Mouse (Mus musculus) adrenal gland, postnatal 25 days (tissue): ENCODE measurements around the gene Nav2. TPM values are rescaled to one million over a fixed set of nuclear protein-coding genes. Genes with fewer than 3 reads are reported as not detected.
A peak's percentile ranks its signal among the peaks of the same experiment; 100 is the strongest.

Experiments used
- DNase-seq: peaks from one replicate; pipeline ENCODE4 v3.0.0; 2021; ENCODE audit warnings: mixed read lengths
- total RNA-seq: library from RNA; stranded (reverse); gene quantifications from 2 replicates; pipeline ENCODE4 v1.2.3, GENCODE M21; 2021

The Nav2 gene
- total RNA-seq, 1 experiment from 2014 or later = 11.6 TPM

- DNase-seq = no peak
Measured at GRCm38 (mm10) chr7:49632391-49632790, 723.9 kb downstream of the Nav2 start.

DNA sequence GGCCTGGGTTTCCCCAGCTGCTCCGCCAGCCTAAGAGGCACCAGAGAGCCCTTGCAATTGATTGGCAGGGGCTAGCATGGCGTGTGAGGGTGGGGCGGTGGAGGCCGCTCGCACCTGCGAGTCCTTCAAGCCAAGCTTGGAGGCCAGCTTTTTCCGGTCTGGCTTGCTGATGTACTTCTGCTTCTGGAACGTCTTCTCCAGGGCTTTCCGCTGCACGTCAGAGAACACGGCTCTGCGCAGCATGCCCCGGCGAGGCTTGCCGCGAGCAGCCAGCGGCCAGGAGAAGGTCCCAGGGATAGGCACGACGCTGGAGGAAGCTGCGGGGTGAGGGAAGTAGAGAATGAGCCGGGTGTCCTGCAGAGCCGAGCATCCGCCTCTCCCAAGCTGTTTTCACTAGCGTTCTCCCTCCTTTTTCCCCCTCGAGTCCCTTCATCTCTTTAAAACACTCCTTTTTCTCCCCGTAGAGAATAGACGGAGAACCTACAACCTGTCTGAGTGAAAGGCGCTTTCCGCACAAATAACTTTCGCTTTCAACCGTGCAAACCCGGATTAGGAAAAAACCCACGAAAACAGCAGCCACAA is 725.0 kb downstream of the Nav2 start:
- peak; percentile 18 for DNase-seq

- no peak for DNase-seq
Measured at GRCm38 (mm10) chr7:49634291-49635073, 726.0 kb downstream of the Nav2 start.

DNA sequence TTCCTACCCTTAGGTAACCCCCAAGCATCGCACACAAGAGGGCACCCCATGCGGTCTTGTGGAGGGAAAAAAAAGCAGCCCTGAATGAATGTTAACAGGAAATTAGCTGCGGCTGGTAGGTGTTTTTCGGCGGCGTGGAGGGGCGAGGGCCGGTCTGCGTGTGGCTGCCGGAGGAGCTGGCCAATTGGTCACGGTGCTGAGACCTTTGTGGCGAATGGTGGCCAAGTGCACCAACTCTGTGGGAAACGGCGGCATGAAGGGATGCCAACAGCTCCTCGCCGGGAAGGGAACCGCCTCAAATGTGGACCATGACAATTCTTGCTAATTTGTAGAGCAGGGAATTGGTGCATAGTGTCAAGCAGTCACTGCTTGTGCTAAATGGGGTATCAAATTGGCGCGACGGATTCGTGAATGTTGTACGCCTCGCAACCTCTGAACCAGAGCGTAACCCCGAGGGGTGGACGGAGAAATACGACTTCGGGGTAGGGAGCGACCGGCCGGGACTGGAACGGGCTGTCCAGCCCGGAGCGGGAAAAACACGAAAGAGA is 726.6 kb downstream of the Nav2 start:
- no peak for DNase-seq

GRCm38 (mm10) chr7:49635971-49636370 is 727.5 kb downstream of the Nav2 start:
- DNase-seq = no peak

DNA sequence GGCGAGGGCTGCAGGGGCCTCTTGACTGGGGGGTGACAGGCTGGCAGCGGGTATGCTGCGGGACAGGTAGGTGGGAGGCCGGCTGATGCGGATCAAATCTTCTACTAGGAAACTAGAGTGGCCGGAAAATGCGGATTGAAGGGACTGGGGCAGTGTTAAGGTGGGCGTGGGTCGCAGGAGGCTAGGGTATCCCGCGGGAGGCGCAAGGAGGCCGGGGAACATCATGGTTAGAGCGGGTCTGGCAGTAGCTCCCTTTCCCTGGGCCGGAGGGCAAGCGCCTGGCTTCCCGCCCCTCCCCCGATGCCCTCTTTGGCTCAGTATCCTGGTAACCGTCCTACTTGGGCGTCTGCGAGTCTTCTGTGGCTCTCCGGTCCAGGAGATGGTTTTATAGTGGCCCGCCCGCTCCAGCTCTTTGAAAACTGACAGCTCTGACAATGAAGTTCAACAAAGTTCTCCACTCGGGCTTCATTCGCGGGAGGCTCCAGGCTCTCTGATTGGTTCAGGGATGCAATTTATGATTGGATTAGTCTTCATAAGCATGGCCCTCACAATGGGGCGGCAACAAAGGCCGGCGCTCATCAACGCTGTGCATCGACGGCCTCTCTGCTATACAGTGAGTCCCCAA is 728.1 kb downstream of the Nav2 start, which contains the start of gene Dbx1:
Dbx1 (minus strand) TSS at position 359 of the 625 bp plus-strand sequence.
- DNase-seq = no peak

DNA sequence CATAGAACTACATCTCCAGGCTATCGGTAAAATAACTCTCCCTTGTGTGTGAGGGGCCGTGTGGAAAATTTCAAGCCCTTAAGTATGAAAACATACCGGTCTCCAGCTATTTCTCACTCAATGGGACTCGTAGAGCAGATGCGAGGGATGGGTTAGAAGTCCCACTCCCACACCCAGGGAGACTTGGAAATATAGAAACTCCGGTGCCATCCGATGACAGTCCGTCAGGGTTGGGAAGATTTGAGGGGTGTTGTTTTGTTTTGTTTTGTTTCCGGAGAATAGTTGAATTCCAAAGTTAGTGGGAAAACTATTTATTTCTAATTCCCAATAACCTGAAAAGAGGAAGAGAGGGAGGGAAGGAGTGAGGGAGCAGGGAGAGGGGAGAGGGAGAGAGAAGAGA is 728.8 kb downstream of the Nav2 start:
- no peak for DNase-seq

- no peak for DNase-seq
Measured at GRCm38 (mm10) chr7:49637851-49638663, 729.5 kb downstream of the Nav2 start.

DNA sequence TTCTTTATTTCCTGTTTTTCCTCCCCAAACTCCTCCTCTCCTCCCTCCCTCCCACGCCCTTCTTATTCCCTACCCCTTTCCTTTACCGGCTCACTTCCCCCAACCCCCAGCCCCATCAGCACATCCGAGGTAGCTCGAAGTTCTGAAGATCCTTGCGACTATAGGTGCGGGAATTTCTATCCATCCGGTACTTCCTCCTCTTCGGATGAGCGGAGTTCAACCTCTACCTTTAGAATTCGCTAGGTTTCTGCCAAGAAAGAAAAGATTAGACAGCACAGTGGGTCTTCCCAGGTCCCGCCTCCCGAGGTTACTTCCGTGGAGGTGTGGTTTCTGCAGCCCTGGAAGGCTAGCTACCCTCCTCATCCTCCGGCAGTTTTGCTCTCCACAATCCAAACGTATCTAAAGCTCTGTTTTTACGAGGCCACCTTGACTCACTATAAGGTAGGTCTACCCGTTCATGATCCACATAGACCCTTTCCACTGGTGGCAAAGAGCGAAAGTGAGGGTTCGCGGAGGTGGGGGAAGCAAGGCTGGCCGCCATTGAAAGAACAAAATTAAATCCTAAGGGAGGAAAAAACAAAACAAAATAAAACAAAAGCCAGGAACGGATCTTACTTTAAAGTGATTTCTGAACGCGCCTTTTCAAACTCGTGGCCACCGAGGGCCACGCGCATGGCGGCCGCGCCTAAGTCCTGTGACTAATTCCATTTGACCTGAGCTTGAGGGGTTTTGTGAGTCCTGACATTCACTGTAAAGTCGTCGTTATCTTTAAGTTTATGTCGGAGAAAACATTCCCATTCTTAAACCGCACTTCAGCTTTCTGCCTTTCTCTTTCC is 730.6 kb downstream of the Nav2 start:
- no peak for DNase-seq

- DNase-seq = no peak
Measured at GRCm38 (mm10) chr7:49639864-49640708, 731.6 kb downstream of the Nav2 start.

GRCm38 (mm10) chr7:49640709-49641305 is 732.3 kb downstream of the Nav2 start:
- DNase-seq = no peak

Other genes starting within 250 kb of the Nav2 start
- 8.2 and 9.7 TPM in 2 replicates for gene Zdhhc13, start 119.7 kb upstream of the Nav2 start, total RNA-seq
- not detected in 2 replicates for gene Csrp3, start 60.7 kb upstream of the Nav2 start, total RNA-seq
- gene E2f8, start 27.1 kb upstream of the Nav2 start, total RNA-seq = 3.6 and 4.5 TPM in 2 replicates